Mouse (Mus musculus) testis, adult 2 months (tissue): ENCODE measurements around the gene Washc2.

Source experiments
- CTCF ChIP-seq: fragments of 200-500 bp; IDR thresholded peaks from 2 replicates; pipeline ENCODE4 v1.5.1; 2012; ENCODE audit warnings: low read depth, mild to moderate bottlenecking, inconsistent platforms, low read length, moderate library complexity; ENCODE audit not compliant: control insufficient read depth, insufficient read depth, insufficient replicate concordance
- POLR2A ChIP-seq: fragments of 200-500 bp; IDR thresholded peaks from 2 replicates; pipeline ENCODE4 v1.6.1; 2012; ENCODE audit warnings: low read depth, mild to moderate bottlenecking, inconsistent platforms, low read length, moderate library complexity; ENCODE audit not compliant: control insufficient read depth

DNA sequence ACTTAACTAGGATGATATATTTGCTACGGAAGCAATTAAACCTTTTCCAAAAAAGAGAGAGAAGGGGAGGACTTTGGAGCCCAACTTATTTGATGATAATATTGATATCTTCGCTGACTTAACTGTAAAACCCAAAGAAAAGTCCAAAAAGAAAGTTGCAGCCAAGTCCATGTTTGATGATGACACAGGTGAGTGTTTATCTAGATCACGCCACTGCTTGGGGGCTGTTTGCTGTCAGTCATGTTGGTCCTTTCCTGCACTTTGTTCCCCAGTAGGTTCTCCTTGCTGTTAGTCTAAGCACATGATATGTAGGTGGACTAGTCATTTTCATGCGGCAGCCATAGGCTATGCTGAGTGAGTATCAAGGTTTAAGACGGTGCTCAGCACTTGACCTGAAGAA, 52.6 kb downstream of the Washc2 start:
- TF ChIP-seq POLR2A (no peak), CTCF (no peak)
